Mouse (Mus musculus): ENCODE results near the gene Gpd1l. TPM values are rescaled to one million over a fixed set of nuclear protein-coding genes. Genes with fewer than 3 reads are reported as not detected.

The Gpd1l gene
- polyA plus RNA-seq, 1 experiment from 2014 or later, result 19.5 TPM

GRCm38 (mm10) chr9:114920569-114920968 is 13.2 kb downstream of the Gpd1l start:
- ATAC-seq (replicated peaks; ENCODE audit: extremely low read depth, insufficient read depth, low FRiP score), result no peak
- peak overlapping the region; percentile 11; the same call in 1 of the 2 replicates for H3K4me2 ChIP-seq (ENCODE audit: low read depth, low read length)
- H3K9me3 ChIP-seq (replicated peaks; ENCODE audit: control insufficient read depth, low read length), result no peaks in the 10 kb centered on the region
- no peak overlapping the region for H3K4me3 ChIP-seq (ENCODE audit: low read length)
- H3K9ac ChIP-seq (ENCODE audit: low read length), result no peak overlapping the region
- 55% methylated on average over 9 of the region's 9 CpGs for WGBS
- no peaks in the 10 kb centered on the region for H3K27me3 ChIP-seq (ENCODE audit: control insufficient read depth, insufficient read depth, low read length)
- no peak overlapping the region; the same call in 1 of the 2 replicates for H3K27ac ChIP-seq (ENCODE audit: low read length)
- H3K36me3 ChIP-seq (ENCODE audit: control insufficient read depth, insufficient read depth), result no peaks in the 10 kb centered on the region
- peaks cover 20% of the 10 kb centered on the region for H3K4me1 ChIP-seq (ENCODE audit: control insufficient read depth, insufficient read depth, low read length)

DNA sequence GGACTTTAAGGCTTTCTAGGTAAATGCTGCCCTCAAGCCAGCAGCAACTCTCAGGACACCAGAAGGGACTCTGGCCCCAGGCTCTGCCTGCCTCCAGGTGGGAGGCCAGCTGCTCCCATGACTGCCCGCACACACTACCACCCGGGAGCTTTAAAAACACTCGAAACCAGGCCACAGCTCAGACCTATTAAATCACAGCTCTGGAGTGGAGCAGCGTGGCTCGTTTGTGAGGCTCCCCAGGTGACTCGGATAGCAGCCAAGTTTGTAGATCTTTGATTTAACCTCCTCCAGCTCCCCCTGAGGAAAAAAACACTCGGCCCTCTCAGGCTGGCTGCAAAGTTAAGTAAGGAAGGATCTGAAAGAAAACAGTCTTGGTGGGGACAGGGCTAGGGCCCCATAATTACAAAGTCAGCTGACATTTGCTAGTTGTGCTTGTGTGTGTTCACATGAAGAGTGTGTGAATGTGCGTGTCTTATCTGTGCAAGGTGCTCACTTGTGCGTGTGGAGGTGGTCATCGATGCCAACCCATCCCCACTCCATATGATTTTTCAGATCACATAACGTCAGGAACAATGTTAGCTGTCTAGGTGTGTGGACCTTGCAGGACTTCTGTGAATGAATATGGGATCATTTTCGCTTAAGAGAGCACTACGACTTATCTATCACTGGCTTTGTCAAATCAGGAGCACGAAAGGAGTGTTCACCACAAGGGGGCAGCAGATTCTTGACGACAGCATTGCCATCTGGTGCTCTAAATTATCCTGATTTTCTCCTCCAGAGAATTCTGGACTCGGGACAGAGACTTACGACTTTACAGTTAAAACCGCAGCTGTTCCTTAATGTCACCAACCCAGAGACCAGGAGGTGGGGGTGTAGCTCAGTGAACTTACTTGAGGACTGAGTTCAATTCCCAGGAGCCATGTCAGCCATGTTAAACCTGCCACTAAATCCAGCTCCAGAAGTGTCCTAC is 20.8 kb downstream of the Gpd1l start:
- 53% methylated on average over 18 of the region's 18 CpGs for WGBS
- H3K4me1 ChIP-seq (ENCODE audit: control insufficient read depth, insufficient read depth, low read length), result peaks cover 7% of the 10 kb centered on the region
- no peak for ATAC-seq (replicated peaks; ENCODE audit: extremely low read depth, insufficient read depth, low FRiP score)
- H3K9me3 ChIP-seq (replicated peaks; ENCODE audit: control insufficient read depth, low read length), result no peaks in the 10 kb centered on the region
- H3K36me3 ChIP-seq (ENCODE audit: control insufficient read depth, insufficient read depth), result peaks cover 8% of the 10 kb centered on the region
- H3K27ac ChIP-seq (ENCODE audit: low read length), result no peak overlapping the region
- no peaks in the 10 kb centered on the region for H3K27me3 ChIP-seq (ENCODE audit: control insufficient read depth, insufficient read depth, low read length)
- H3K9ac ChIP-seq (ENCODE audit: low read length), result no peak overlapping the region
- H3K4me3 ChIP-seq (ENCODE audit: low read length), result no peak overlapping the region
- no peak overlapping the region for H3K4me2 ChIP-seq (ENCODE audit: low read depth, low read length)

GRCm38 (mm10) chr9:114907509-114907908 is 26.3 kb downstream of the Gpd1l start:
- H3K27ac ChIP-seq (ENCODE audit: low read length), result peak overlapping the region; percentile 36; the same call in 1 of the 2 replicates
- H3K4me3 ChIP-seq (ENCODE audit: low read length), result no peak overlapping the region
- peaks cover 8% of the 10 kb centered on the region for H3K36me3 ChIP-seq (ENCODE audit: control insufficient read depth, insufficient read depth)
- no peaks in the 10 kb centered on the region for H3K27me3 ChIP-seq (ENCODE audit: control insufficient read depth, insufficient read depth, low read length)
- no peaks in the 10 kb centered on the region for H3K9me3 ChIP-seq (replicated peaks; ENCODE audit: control insufficient read depth, low read length)
- ATAC-seq (replicated peaks; ENCODE audit: extremely low read depth, insufficient read depth, low FRiP score), result peak; percentile 61
- H3K9ac ChIP-seq (ENCODE audit: low read length), result no peak overlapping the region
- no peaks in the 10 kb centered on the region for H3K4me1 ChIP-seq (ENCODE audit: control insufficient read depth, insufficient read depth, low read length)
- no peak overlapping the region for H3K4me2 ChIP-seq (ENCODE audit: low read depth, low read length)
- WGBS, result 63% methylated on average over 7 of the region's 7 CpGs

- Histone ChIP-seq H3K4me1 (ENCODE audit: control insufficient read depth, insufficient read depth, low read length) (no peaks in the 10 kb centered on the region), H3K27ac (ENCODE audit: low read length) (no peak overlapping the region), H3K4me3 (ENCODE audit: low read length) (no peak overlapping the region), H3K27me3 (ENCODE audit: control insufficient read depth, insufficient read depth, low read length) (no peaks in the 10 kb centered on the region), H3K36me3 (ENCODE audit: control insufficient read depth, insufficient read depth) (no peaks in the 10 kb centered on the region), H3K4me2 (ENCODE audit: low read depth, low read length) (no peak overlapping the region), H3K9ac (ENCODE audit: low read length) (no peak overlapping the region), H3K9me3 (replicated peaks; ENCODE audit: control insufficient read depth, low read length) (0 out of 2 replicates have a peak, but pooled peaks cover 2% of the 10 kb centered on the region)
- no peak for ATAC-seq (replicated peaks; ENCODE audit: extremely low read depth, insufficient read depth, low FRiP score)
- WGBS, result 68% methylated on average over 4 of the region's 4 CpGs
Measured at GRCm38 (mm10) chr9:114895919-114896318, 37.9 kb downstream of the Gpd1l start.

GRCm38 (mm10) chr9:114892974-114893373 is 40.8 kb downstream of the Gpd1l start:
- no peak overlapping the region for H3K4me2 ChIP-seq (ENCODE audit: low read depth, low read length)
- H3K9me3 ChIP-seq (replicated peaks; ENCODE audit: control insufficient read depth, low read length), result 0 out of 2 replicates have a peak, but pooled peaks cover 2% of the 10 kb centered on the region
- no peaks in the 10 kb centered on the region for H3K36me3 ChIP-seq (ENCODE audit: control insufficient read depth, insufficient read depth)
- H3K9ac ChIP-seq (ENCODE audit: low read length), result no peak overlapping the region
- H3K27me3 ChIP-seq (ENCODE audit: control insufficient read depth, insufficient read depth, low read length), result no peaks in the 10 kb centered on the region
- WGBS, result 75% methylated on average over 11 of the region's 11 CpGs
- ATAC-seq (replicated peaks; ENCODE audit: extremely low read depth, insufficient read depth, low FRiP score), result no peak
- H3K4me1 ChIP-seq (ENCODE audit: control insufficient read depth, insufficient read depth, low read length), result no peaks in the 10 kb centered on the region
- H3K27ac ChIP-seq (ENCODE audit: low read length), result no peak overlapping the region
- no peak overlapping the region for H3K4me3 ChIP-seq (ENCODE audit: low read length)

- no peak overlapping the region for H3K4me2 ChIP-seq (ENCODE audit: low read depth, low read length)
- H3K4me1 ChIP-seq (ENCODE audit: control insufficient read depth, insufficient read depth, low read length), result no peaks in the 10 kb centered on the region
- H3K4me3 ChIP-seq (ENCODE audit: low read length), result no peak overlapping the region
- ATAC-seq (replicated peaks; ENCODE audit: extremely low read depth, insufficient read depth, low FRiP score), result no peak
- H3K36me3 ChIP-seq (ENCODE audit: control insufficient read depth, insufficient read depth), result no peaks in the 10 kb centered on the region
- 49% methylated on average over 7 of the region's 7 CpGs for WGBS
- H3K27me3 ChIP-seq (ENCODE audit: control insufficient read depth, insufficient read depth, low read length), result no peaks in the 10 kb centered on the region
- no peak overlapping the region for H3K9ac ChIP-seq (ENCODE audit: low read length)
- 0 out of 2 replicates have a peak, but pooled peaks cover 2% of the 10 kb centered on the region for H3K9me3 ChIP-seq (replicated peaks; ENCODE audit: control insufficient read depth, low read length)
- no peak overlapping the region for H3K27ac ChIP-seq (ENCODE audit: low read length)
Measured at GRCm38 (mm10) chr9:114890377-114890776, 43.4 kb downstream of the Gpd1l start.

- no peak for ATAC-seq (replicated peaks; ENCODE audit: extremely low read depth, insufficient read depth, low FRiP score)
- WGBS, result 84% methylated on average over 5 of the region's 5 CpGs
Measured at GRCm38 (mm10) chr9:114888856-114889407, 44.9 kb downstream of the Gpd1l start.

GRCm38 (mm10) chr9:114887699-114888098 is 46.1 kb downstream of the Gpd1l start:
- WGBS, result 89% methylated on average over 3 of the region's 3 CpGs
- H3K27me3 ChIP-seq (ENCODE audit: control insufficient read depth, insufficient read depth, low read length), result no peaks in the 10 kb centered on the region
- H3K36me3 ChIP-seq (ENCODE audit: control insufficient read depth, insufficient read depth), result no peaks in the 10 kb centered on the region
- no peak overlapping the region for H3K27ac ChIP-seq (ENCODE audit: low read length)
- ATAC-seq (replicated peaks; ENCODE audit: extremely low read depth, insufficient read depth, low FRiP score), result no peak
- H3K9me3 ChIP-seq (replicated peaks; ENCODE audit: control insufficient read depth, low read length), result no peaks in the 10 kb centered on the region
- no peak overlapping the region for H3K9ac ChIP-seq (ENCODE audit: low read length)
- H3K4me2 ChIP-seq (ENCODE audit: low read depth, low read length), result no peak overlapping the region
- no peaks in the 10 kb centered on the region for H3K4me1 ChIP-seq (ENCODE audit: control insufficient read depth, insufficient read depth, low read length)
- H3K4me3 ChIP-seq (ENCODE audit: low read length), result no peak overlapping the region

More at GRCm38 (mm10) chr9:114888856-114889407, 44.9 kb downstream of the Gpd1l start:
- no peaks in the 10 kb centered on the region for H3K4me1 ChIP-seq (ENCODE audit: control insufficient read depth, insufficient read depth, low read length)
- no peak overlapping the region for H3K4me3 ChIP-seq (ENCODE audit: low read length)
- no peak overlapping the region for H3K4me2 ChIP-seq (ENCODE audit: low read depth, low read length)
- no peaks in the 10 kb centered on the region for H3K9me3 ChIP-seq (replicated peaks; ENCODE audit: control insufficient read depth, low read length)
- no peak overlapping the region for H3K9ac ChIP-seq (ENCODE audit: low read length)
- H3K27me3 ChIP-seq (ENCODE audit: control insufficient read depth, insufficient read depth, low read length), result no peaks in the 10 kb centered on the region
- H3K36me3 ChIP-seq (ENCODE audit: control insufficient read depth, insufficient read depth), result no peaks in the 10 kb centered on the region
- H3K27ac ChIP-seq (ENCODE audit: low read length), result no peak overlapping the region

Measured in heart, embryonic 16.5 days (tissue).